Mouse (Mus musculus): ENCODE results near the gene Gja5. TPM values are rescaled to one million over a fixed set of nuclear protein-coding genes. Genes with fewer than 3 reads are reported as not detected.
"Not testable (repeated sequence)": the region's sequence is repeated elsewhere in the genome, so short reads cannot be mapped to it uniquely, and the experiment has no call there.

Gja5 gene
- polyA plus RNA-seq, 1 experiment from 2014 or later, result 2.4 TPM

DNA sequence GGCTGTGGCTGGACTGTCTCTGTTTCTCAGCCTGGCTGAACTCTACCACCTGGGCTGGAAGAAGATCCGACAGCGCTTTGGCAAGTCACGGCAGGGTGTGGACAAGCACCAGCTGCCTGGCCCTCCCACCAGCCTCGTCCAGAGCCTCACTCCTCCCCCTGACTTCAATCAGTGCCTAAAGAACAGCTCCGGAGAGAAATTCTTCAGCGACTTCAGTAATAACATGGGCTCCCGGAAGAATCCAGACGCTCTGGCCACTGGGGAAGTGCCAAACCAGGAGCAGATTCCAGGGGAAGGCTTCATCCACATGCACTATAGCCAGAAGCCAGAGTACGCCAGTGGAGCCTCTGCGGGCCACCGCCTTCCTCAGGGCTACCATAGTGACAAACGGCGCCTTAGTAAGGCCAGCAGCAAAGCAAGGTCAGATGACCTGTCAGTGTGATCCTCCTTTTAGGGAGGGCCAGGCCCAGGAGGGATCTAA lies 146.8 kb downstream of the Gja5 start:
- H3K27ac ChIP-seq (replicated peaks), result no peak overlapping the region
- no peak for ATAC-seq (replicated peaks)
- H3K27me3 ChIP-seq, result no peaks in the 10 kb centered on the region
- H3K4me3 ChIP-seq, result no peak overlapping the region
- no peak overlapping the region for H3K9ac ChIP-seq (replicated peaks)
- H3K4me1 ChIP-seq, result peaks cover 7% of the 10 kb centered on the region; the same call in 1 of the 2 replicates
- H3K9me3 ChIP-seq, result no peaks in the 10 kb centered on the region
- H3K36me3 ChIP-seq, result no peaks in the 10 kb centered on the region
- WGBS, result 68% methylated on average over 13 of the region's 13 CpGs
- no peak overlapping the region for H3K4me2 ChIP-seq (replicated peaks)

DNA sequence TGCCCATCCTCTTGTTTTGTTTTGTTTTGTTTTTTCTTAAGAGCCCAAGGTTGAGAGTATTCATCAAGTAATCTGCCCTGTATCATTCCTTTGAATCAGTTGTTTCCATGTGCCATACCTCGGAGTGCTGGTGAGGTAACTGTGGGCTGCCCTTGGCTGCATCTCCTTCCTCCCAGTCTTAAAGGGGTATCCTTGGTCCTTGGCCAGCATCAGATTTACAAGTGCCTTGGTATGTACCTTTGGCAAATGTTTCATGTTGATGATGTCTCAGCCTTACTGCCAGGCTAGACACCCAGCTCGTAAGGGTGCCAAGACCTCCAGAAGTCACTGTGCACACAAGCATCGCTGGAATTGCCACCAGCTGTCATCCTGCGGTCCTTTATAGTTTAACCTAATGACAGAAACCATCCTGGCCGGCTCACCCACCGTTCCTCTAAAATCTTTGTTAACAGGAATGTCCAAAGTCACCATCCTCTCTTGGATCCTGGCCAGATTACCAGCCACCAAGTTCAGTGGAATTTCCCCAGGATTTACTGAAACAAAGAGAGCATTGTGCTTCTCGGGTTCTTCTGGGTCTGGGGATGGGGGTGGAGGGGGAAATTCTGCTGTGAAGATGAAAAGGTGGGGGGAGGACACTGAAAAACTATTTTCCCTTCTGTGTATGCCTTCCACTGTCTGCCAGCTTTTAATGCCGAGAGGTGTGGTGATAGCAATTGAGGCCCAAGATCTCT lies 147.7 kb downstream of the Gja5 start:
- Histone ChIP-seq H3K4me3 (no peak overlapping the region), H3K27ac (replicated peaks) (no peak overlapping the region), H3K4me1 (peaks cover 7% of the 10 kb centered on the region; the same call in 1 of the 2 replicates), H3K9ac (replicated peaks) (no peak overlapping the region), H3K36me3 (no peaks in the 10 kb centered on the region), H3K4me2 (replicated peaks) (no peak overlapping the region), H3K27me3 (no peaks in the 10 kb centered on the region), H3K9me3 (no peaks in the 10 kb centered on the region)
- no peak for ATAC-seq (replicated peaks)
- 20% methylated on average over 8 of the region's 8 CpGs for WGBS

DNA sequence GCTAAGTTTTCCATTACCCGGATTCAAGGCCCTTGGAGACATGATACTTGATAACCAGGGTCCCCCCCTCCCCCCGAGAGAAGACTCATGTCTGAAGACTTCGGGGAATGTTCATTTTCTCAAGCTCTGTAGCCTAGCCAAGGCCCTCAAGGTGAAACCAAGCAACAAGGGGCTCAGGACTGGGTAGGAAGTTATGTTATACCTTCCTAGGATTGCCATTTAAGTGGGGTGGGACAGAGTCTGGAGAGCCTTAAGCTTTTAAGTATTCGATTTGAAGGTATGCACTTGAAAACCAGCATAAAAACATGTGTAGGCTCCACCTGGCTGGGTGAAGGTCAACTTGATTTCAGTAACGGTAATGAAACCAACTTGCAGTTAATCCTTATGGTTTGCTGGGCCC lies 154.2 kb downstream of the Gja5 start:
- H3K4me2 ChIP-seq (replicated peaks), result no peak overlapping the region
- ATAC-seq (replicated peaks), result no peak
- H3K9me3 ChIP-seq, result no peaks in the 10 kb centered on the region
- H3K27ac ChIP-seq (replicated peaks), result no peak overlapping the region
- no peaks in the 10 kb centered on the region for H3K27me3 ChIP-seq
- H3K36me3 ChIP-seq, result no peaks in the 10 kb centered on the region
- H3K9ac ChIP-seq (replicated peaks), result no peak overlapping the region
- H3K4me1 ChIP-seq, result no peaks in the 10 kb centered on the region
- 91% methylated on average over 5 of the region's 5 CpGs for WGBS
- H3K4me3 ChIP-seq, result no peak overlapping the region

DNA sequence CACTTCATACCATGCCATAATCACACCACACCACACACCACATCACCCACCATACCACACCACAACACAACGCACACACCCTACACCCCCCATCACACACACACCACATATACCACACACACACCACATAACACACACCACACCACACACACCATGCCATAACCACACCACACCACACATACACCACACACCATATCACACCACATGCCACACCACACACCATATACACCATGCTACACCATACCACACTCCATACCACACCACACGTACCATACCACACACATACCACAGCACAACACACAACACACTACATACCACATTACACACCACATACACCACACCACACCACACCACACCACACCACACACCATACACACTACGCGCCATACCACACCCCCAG lies 155.6 kb downstream of the Gja5 start:
- H3K27ac ChIP-seq (replicated peaks), result no peak overlapping the region
- no peaks in the 10 kb centered on the region for H3K9me3 ChIP-seq
- H3K4me3 ChIP-seq, result no peak overlapping the region
- no peaks in the 10 kb centered on the region for H3K27me3 ChIP-seq
- H3K4me1 ChIP-seq, result no peaks in the 10 kb centered on the region
- no peak overlapping the region for H3K4me2 ChIP-seq (replicated peaks)
- no peaks in the 10 kb centered on the region for H3K36me3 ChIP-seq
- ATAC-seq (replicated peaks), result no peak
- H3K9ac ChIP-seq (replicated peaks), result no peak overlapping the region
- WGBS, result 95% methylated on average over 4 of the region's 4 CpGs

DNA sequence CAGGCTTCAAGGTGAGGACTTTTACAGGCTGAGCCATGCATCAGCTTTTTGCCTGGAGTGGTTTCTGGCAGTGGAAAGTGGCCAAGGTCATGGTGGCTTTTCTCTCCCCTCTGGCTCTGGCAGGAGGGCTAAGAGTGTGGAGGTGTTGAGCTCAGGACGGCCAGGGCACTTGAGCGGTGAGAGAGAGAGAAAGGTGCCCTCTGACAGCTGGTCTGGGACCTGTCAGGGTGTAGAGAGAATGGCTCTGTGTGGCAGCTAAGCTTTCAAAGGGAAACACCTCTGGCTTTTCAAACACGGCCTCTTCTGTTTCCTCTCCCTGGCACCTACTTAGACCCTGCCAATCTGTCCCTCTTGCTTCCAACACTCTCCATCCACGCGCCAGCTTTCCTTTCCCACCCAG lies 158.3 kb downstream of the Gja5 start:
- no peaks in the 10 kb centered on the region for H3K9me3 ChIP-seq
- no peaks in the 10 kb centered on the region for H3K4me1 ChIP-seq
- no peak overlapping the region for H3K4me3 ChIP-seq
- WGBS, result 73% methylated on average over 5 of the region's 5 CpGs
- ATAC-seq (replicated peaks), result no peak
- H3K27me3 ChIP-seq, result no peaks in the 10 kb centered on the region
- no peak overlapping the region for H3K4me2 ChIP-seq (replicated peaks)
- H3K9ac ChIP-seq (replicated peaks), result no peak overlapping the region
- no peak overlapping the region for H3K27ac ChIP-seq (replicated peaks)
- no peaks in the 10 kb centered on the region for H3K36me3 ChIP-seq

DNA sequence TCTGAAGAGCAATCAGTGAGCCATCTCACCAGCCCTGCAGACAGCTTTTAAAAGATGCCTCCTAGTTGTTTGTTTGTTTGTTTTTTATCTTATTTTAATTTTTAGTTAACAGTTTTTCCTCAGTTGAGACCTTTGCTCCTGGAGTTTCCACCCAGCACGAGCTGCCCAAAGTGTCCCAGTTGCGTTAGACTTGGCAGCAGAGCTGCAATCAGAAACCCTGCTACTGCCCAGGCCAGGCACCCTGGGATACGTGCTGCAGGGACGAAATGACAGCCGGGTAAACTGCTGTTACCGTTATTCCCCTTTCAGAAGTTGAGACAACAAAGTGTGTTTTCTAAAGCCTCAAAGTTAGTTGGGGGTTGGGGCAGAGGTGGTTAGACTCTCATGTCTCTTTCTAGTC lies 159.6 kb downstream of the Gja5 start:
- no peak overlapping the region for H3K27ac ChIP-seq (replicated peaks)
- 50% methylated on average over 6 of the region's 6 CpGs for whole genome bisulfite sequencing
- ATAC-seq (replicated peaks), result no peak
- H3K4me3 ChIP-seq, result no peak overlapping the region
- no peaks in the 10 kb centered on the region for H3K36me3 ChIP-seq
- no peaks in the 10 kb centered on the region for H3K9me3 ChIP-seq
- no peak overlapping the region for H3K4me2 ChIP-seq (replicated peaks)
- no peaks in the 10 kb centered on the region for H3K27me3 ChIP-seq
- no peaks in the 10 kb centered on the region for H3K4me1 ChIP-seq
- no peak overlapping the region for H3K9ac ChIP-seq (replicated peaks)

DNA sequence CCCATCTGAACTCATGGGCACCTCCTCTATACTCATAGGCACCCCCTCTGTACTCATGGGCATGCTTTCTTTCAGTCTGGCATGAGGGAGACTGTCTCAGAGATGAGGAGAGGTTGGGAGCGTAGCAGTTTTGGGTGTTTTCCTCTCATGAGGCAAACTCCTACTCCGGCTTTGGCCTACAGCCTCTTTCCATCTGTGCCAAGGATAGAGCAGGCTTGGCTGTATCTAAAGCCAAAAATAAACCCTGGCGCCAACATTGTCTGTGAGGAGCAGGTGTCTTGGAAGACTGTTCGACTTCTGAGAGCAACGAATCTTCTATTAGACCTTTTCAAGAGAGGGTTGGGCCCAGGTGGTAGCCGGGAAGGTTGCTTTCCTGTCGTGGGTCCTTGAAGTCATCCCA lies 165.1 kb downstream of the Gja5 start:
- not testable (repeated sequence) for H3K36me3 ChIP-seq; H3K4me2 ChIP-seq (replicated peaks); H3K27ac ChIP-seq (replicated peaks); H3K4me1 ChIP-seq; H3K4me3 ChIP-seq; H3K9ac ChIP-seq (replicated peaks); H3K27me3 ChIP-seq; H3K9me3 ChIP-seq; ATAC-seq (replicated peaks)
- 89% methylated on average over 7 of the region's 7 CpGs for WGBS

DNA sequence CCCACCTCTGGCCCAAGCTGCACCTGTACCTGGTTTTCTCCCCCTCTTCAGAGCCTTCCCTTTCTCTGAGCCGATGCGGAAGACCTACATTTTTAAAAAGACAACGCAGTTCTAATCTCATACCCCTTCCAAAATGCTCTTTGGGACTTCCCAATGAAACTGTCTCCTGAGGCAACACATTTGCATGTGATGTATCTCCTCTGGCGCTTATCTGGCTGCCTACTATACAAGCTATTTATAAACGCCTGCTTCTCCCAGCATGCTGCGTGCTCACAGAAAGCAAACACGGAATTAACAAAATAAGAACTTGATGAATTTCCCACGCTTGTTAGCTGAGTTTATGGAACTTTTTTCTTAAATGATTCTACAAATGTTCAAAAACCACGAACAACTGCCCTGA lies 167.4 kb downstream of the Gja5 start:
- 75% methylated on average over 9 of the region's 9 CpGs for WGBS
- H3K27me3 ChIP-seq; H3K36me3 ChIP-seq; H3K9me3 ChIP-seq; H3K27ac ChIP-seq (replicated peaks); H3K4me3 ChIP-seq; H3K9ac ChIP-seq (replicated peaks); H3K4me1 ChIP-seq; H3K4me2 ChIP-seq (replicated peaks); ATAC-seq (replicated peaks): not testable (repeated sequence)

DNA sequence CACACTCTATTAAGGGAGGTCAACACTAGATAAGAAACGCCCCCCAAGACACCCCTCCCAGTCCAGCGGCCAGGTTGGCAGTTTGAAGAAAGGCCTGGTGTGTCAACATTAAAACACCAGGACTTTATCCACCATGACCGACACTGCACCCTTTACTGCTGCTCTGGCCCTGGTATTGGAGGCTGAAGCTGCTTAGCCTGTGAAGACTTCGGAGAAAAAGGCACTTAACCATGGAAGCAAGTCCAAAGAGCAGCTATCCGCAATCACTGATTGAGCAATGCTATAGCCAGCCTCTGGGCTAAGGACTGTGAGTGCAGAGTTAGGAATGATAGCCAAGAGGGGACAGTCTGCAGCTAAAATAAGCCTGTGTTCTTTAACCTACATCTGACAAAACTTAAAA lies 167.9 kb downstream of the Gja5 start:
- H3K36me3 ChIP-seq, result not testable (repeated sequence)

DNA sequence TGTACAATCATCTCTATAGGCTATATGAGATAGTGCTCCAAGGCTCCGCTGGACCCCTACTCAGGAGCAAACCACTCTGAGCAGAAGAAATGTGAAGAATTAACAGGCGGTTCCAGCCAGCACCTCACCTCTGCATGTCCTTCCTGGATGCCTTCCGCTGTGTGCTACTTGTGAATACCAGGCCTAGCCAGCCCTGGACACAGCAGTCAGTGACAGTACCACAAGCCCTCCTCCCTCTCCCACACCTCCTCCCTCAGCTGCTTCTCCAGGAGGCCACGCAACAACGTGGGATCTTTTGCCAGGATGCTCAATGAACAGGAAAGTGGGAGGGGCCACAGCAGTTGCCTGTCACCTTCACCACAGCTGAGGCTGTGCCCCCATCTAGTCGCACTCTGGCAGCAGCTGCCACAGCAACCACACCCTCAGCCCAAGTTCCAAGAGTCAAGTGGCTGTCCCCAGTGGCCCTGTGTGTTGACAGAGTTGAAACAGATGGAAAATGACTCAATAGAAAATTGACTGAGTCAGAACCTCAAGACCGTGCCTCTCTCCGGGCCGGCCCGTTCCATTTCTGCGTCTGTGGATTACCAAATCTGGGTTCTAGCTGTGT lies 171.4 kb downstream of the Gja5 start:
- H3K4me3 ChIP-seq; H3K4me2 ChIP-seq (replicated peaks); ATAC-seq (replicated peaks); H3K9me3 ChIP-seq; H3K36me3 ChIP-seq; H3K9ac ChIP-seq (replicated peaks); H3K27ac ChIP-seq (replicated peaks); H3K4me1 ChIP-seq; H3K27me3 ChIP-seq: not testable (repeated sequence)
- 5% methylated on average over 2 of the region's 11 CpGs for WGBS

More for the DNA sequence above, 167.9 kb downstream of the Gja5 start:
- H3K9ac ChIP-seq (replicated peaks); H3K4me1 ChIP-seq; H3K9me3 ChIP-seq; H3K4me3 ChIP-seq; H3K27ac ChIP-seq (replicated peaks); ATAC-seq (replicated peaks); H3K27me3 ChIP-seq; H3K4me2 ChIP-seq (replicated peaks): not testable (repeated sequence)
- WGBS, result 82% methylated on average over 5 of the region's 5 CpGs

DNA sequence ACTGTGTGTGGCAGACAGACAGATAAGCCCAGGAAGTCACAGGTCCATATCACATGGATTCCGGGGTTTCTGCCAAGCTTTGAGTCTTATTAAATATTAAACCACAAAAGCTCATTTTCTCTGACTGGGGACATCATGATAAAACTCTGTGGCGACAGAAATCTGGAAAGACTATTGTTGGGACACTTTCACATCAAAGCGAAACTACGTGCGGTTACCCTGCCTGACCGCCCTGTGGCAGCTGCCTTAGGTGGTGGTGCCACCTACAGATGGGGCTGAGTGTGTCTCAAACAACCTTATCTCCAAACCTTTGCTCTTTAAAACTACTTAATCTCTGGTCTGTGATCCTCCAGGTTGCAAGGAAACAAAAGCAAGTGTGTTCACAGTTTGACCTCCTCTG lies 171.9 kb downstream of the Gja5 start:
- Histone ChIP-seq H3K9me3 (no peaks in the 10 kb centered on the region), H3K9ac (replicated peaks) (no peak overlapping the region), H3K4me3 (no peak overlapping the region), H3K4me1 (no peaks in the 10 kb centered on the region), H3K36me3 (no peaks in the 10 kb centered on the region), H3K27ac (replicated peaks) (no peak overlapping the region), H3K4me2 (replicated peaks) (no peak overlapping the region), H3K27me3 (no peaks in the 10 kb centered on the region)
- no peak for ATAC-seq (replicated peaks)
- 38% methylated on average over 6 of the region's 6 CpGs for WGBS

DNA sequence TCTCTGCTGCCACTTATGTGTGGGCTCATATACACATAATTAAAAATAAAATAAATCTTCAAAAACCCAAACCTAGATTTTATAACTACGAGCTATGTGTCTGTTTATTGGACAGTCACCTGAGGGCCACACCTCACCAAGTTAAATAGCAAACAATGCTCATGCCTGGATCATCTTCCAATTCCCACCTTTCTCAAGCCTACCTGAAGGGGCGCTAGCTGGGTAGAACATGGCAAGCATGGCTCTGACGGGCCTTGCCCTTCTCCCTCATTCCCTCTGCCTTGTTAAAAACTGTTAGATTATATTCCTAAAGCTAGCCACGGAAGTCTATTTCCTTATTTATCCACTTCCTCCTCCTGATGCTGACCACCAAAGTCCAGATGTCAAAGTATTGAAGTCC lies 173.9 kb downstream of the Gja5 start:
- ATAC-seq (replicated peaks), result no peak
- H3K27me3 ChIP-seq, result no peaks in the 10 kb centered on the region
- WGBS, result 63% methylated on average over 4 of the region's 4 CpGs
- no peaks in the 10 kb centered on the region for H3K4me1 ChIP-seq
- H3K9ac ChIP-seq (replicated peaks), result no peak overlapping the region
- H3K36me3 ChIP-seq, result no peaks in the 10 kb centered on the region
- H3K27ac ChIP-seq (replicated peaks), result no peak overlapping the region
- H3K4me3 ChIP-seq, result no peak overlapping the region
- no peak overlapping the region for H3K4me2 ChIP-seq (replicated peaks)
- H3K9me3 ChIP-seq, result no peaks in the 10 kb centered on the region

DNA sequence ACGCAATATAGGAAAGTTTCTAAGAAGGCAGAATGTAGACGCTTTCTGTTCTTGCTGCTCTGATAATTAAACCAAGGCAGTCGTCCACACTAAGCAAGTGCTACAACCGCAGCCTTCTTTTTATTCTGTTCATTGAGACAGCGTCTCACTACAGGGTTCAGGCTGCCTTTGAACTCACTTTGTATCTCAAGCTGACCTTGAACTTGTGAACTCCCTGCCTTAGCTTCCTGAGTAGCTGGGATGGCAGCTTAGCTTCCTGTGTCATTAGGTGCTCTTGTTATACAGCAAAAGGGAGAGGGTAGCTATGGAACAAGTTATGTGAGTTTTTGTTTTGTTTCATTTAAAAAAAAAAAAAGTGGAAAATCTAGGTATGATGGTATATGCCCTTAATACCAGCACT lies 177.7 kb downstream of the Gja5 start:
- ATAC-seq (replicated peaks), result no peak

More for the DNA sequence above, 177.7 kb downstream of the Gja5 start:
- Histone ChIP-seq H3K9ac (replicated peaks) (no peak overlapping the region), H3K36me3 (no peaks in the 10 kb centered on the region), H3K4me2 (replicated peaks) (no peak overlapping the region), H3K9me3 (0 out of 2 replicates have a peak, but pooled peaks cover 8% of the 10 kb centered on the region), H3K4me1 (no peaks in the 10 kb centered on the region), H3K27ac (replicated peaks) (no peak overlapping the region), H3K4me3 (no peak overlapping the region), H3K27me3 (no peaks in the 10 kb centered on the region)
- 90% methylated on average over 5 of the region's 5 CpGs for WGBS

Data from forebrain, embryonic 15.5 days (tissue).